In genomic region chr11:98022555-98023371, GRCm38 (mm10) we compare ENCODE assay signal across 8 mouse cellular contexts. TPM values are rescaled to one million over a fixed set of nuclear protein-coding genes. Genes with fewer than 3 reads are reported as not detected.
DNase-seq lines count a peak whose midpoint lies in the region; ATAC-seq and TF ChIP-seq lines count a peak whose summit lies in the region.

Gene Cacnb1 (minus strand): TSS chr11:98023034.

- H3K27me3 ChIP-seq in MEL (ENCODE audit: control insufficient read depth in 1 of 2, insufficient read depth in 2 of 2, low read length in 2 of 2) = no peaks in the 10 kb centered on the region
- H3K27me3 ChIP-seq in forebrain, embryonic 11.5 days (ENCODE audit: control insufficient read depth, insufficient read depth, low read length) = no peaks in the 10 kb centered on the region
- no peaks in the 10 kb centered on the region for H3K27me3 ChIP-seq in spleen, adult 2 months (ENCODE audit: control insufficient read depth, insufficient read depth, low read length)

- no peaks in the 10 kb centered on the region for H3K9me3 ChIP-seq in MEL (replicated peaks; ENCODE audit: insufficient read depth, low read length)
- H3K9me3 ChIP-seq in forebrain, embryonic 11.5 days (ENCODE audit: control insufficient read depth, low read length) = no peaks in the 10 kb centered on the region

- no peak for TF ChIP-seq EP300 in MEL (IDR thresholded peaks at IDR 0.05; ENCODE audit: low read depth in 1 of 2, low read length in 2 of 2)

- WGBS in forebrain, embryonic 11.5 days = 1% methylated on average over 50 of the region's 52 CpGs
- WGBS in spleen, adult 2 months = 2% methylated on average over 51 of the region's 52 CpGs

- peak within 1 kb of the TSS; percentile 68 for H3K27ac ChIP-seq in MEL (ENCODE audit: control insufficient read depth, low read depth, low read length)
- peak within 1 kb of the TSS; percentile 80 for H3K27ac ChIP-seq in forebrain, embryonic 11.5 days (ENCODE audit: low read depth, low read length)
- peak within 1 kb of the TSS; percentile 45 for H3K27ac ChIP-seq in spleen, adult 2 months (ENCODE audit: insufficient read depth, low read length)

- H3K36me3 ChIP-seq in MEL (ENCODE audit: control insufficient read depth in 1 of 2, insufficient read depth in 2 of 2, low read length in 2 of 2) = peaks cover under 1 to 8% of the 10 kb centered on the region in 2 experiments
- H3K36me3 ChIP-seq in forebrain, embryonic 11.5 days (ENCODE audit: control insufficient read depth, insufficient read depth, low read length) = no peaks in the 10 kb centered on the region
- H3K36me3 ChIP-seq in spleen, adult 2 months (ENCODE audit: control insufficient read depth, insufficient read depth, low read length) = no peaks in the 10 kb centered on the region

- H3K79me2 ChIP-seq in MEL (ENCODE audit: control insufficient read depth, insufficient read depth, low read length, poor library complexity) = peaks cover 18% of the 10 kb centered on the region

- intact Hi-C loops in heart, postnatal 25 days (cut with DNase I) = no loop called here

- peaks cover 6 to 16% of the 10 kb centered on the region in 2 experiments; a peak in 3 of 4 replicates for H3K4me1 ChIP-seq in MEL (ENCODE audit: control insufficient read depth in 1 of 2, insufficient read depth in 2 of 2, low read length in 2 of 2)
- peaks cover 20% of the 10 kb centered on the region for H3K4me1 ChIP-seq in forebrain, embryonic 11.5 days (replicated peaks; ENCODE audit: control insufficient read depth, insufficient read depth, low read length)
- H3K4me1 ChIP-seq in spleen, adult 2 months (ENCODE audit: control insufficient read depth, insufficient read depth, insufficient read length) = peaks cover 24% of the 10 kb centered on the region; the same call in 1 of the 2 replicates

- ATAC-seq in forebrain, embryonic 11.5 days (replicated peaks; ENCODE audit: low FRiP score) = peak; percentile 66
- 0 out of 2 replicates have a peak, but pooled peaks have one; percentile 6 for ATAC-seq in megakaryocyte, adult 5-6 weeks (ENCODE audit: poor library complexity, severe bottlenecking)

- H3K4me3 ChIP-seq in MEL (ENCODE audit: control insufficient read depth in 1 of 2, insufficient read depth in 1 of 2, low read depth in 2 of 2, low read length in 2 of 2) = peak within 1 kb of the TSS; percentile 77 to 91
- H3K4me3 ChIP-seq in forebrain, embryonic 11.5 days (ENCODE audit: low read depth, low read length) = peak within 1 kb of the TSS; percentile 77
- peak within 1 kb of the TSS; percentile 67 for H3K4me3 ChIP-seq in spleen, adult 2 months (ENCODE audit: extremely low read depth, insufficient read depth, insufficient read length)

- DNase-seq in MEL (ENCODE audit: low read depth, low spot score) = peak; percentile 90
- DNase-seq in adrenal gland, postnatal 36 days = peak; percentile 80 to 88
- DNase-seq in forebrain, embryonic 11.5 days (ENCODE audit: low spot score) = peak; percentile 93
- peak; percentile 36 for DNase-seq in heart, postnatal 25 days (ENCODE audit: low spot score)
- peak; percentile 61 to 69 for DNase-seq in layer of hippocampus, postnatal 36 days
- DNase-seq in spleen, adult 2 months (ENCODE audit: low read depth in 1 of 2, low spot score in 2 of 2) = peak in 1 of 2 experiments; percentile 55
- no peak for DNase-seq in frontal cortex, postnatal 14 days (ENCODE audit: low spot score in 2 of 2)

- TF ChIP-seq RAD21 in MEL (IDR thresholded peaks at IDR 0.05; ENCODE audit: low read depth, low read length) = no peak

- H3K9ac ChIP-seq in MEL (ENCODE audit: control insufficient read depth, low read depth, low read length, poor library complexity, severe bottlenecking) = peak within 1 kb of the TSS; percentile 68
- peak within 1 kb of the TSS; percentile 85 for H3K9ac ChIP-seq in forebrain, embryonic 11.5 days (ENCODE audit: low read length)

- peak within 1 kb of the TSS; percentile 94 for H3K4me2 ChIP-seq in forebrain, embryonic 11.5 days (ENCODE audit: low read depth, low read length, severe bottlenecking)

- TF ChIP-seq POLR2A in MEL (IDR thresholded peaks at IDR 0.05; ENCODE audit: control insufficient read depth in 1 of 2, insufficient read depth in 1 of 2, low read depth in 1 of 2, low read length in 2 of 2, poor library complexity in 1 of 2) = peak; percentile 39 to 74; a peak in 2 of 4 replicates
- TF ChIP-seq POLR2A in spleen, adult 2 months (IDR thresholded peaks at IDR 0.05; ENCODE audit: low read depth, low read length) = peak; percentile 10; the same call in 1 of the 2 replicates

- TF ChIP-seq CTCF in MEL (IDR thresholded peaks at IDR 0.05 in 2 of 3, conservative IDR thresholded peaks at IDR 0.05 in 1 of 3; ENCODE audit: control insufficient read depth in 1 of 3, insufficient read depth in 1 of 3, low read depth in 2 of 3, low read length in 3 of 3, poor library complexity in 1 of 3, severe bottlenecking in 1 of 3) = no peak
- TF ChIP-seq CTCF in spleen, adult 2 months (IDR thresholded peaks at IDR 0.05; ENCODE audit: extremely low read depth, insufficient read depth, insufficient read length, insufficient replicate concordance) = no peak

TF ChIP-seq in MEL, 35 proteins besides CTCF, POLR2A, EP300 and RAD21:
- TF ChIP-seq MAZ (IDR thresholded peaks at IDR 0.05; ENCODE audit: low read depth, low read length) (peak; percentile 70), MXI1 (IDR thresholded peaks at IDR 0.05; ENCODE audit: low read depth, low read length) (peak; percentile 12), ELF1 (IDR thresholded peaks at IDR 0.05; ENCODE audit: low read depth, low read length) (peak; percentile 51), HCFC1 (IDR thresholded peaks at IDR 0.05; ENCODE audit: low read depth, low read length) (peak; percentile 24; the same call in 1 of the 2 replicates), NELFE (IDR thresholded peaks at IDR 0.05; ENCODE audit: low read depth, low read length) (peak; percentile 35), SIN3A (IDR thresholded peaks at IDR 0.05; ENCODE audit: low read length) (peak; percentile 68), MYB (IDR thresholded peaks at IDR 0.05; ENCODE audit: low read depth, low read length) (no peak), CHD2 (IDR thresholded peaks at IDR 0.05; ENCODE audit: low read length) (no peak), GATA1 (IDR thresholded peaks at IDR 0.05; ENCODE audit: low read depth, low read length) (no peak), E2F4 (IDR thresholded peaks at IDR 0.05; ENCODE audit: borderline replicate concordance, low read depth, low read length) (no peak), TCF12 (IDR thresholded peaks at IDR 0.05; ENCODE audit: low read depth, low read length) (peak; percentile 39; the same call in 1 of the 2 replicates), POLR2AphosphoS2 (IDR thresholded peaks at IDR 0.05; ENCODE audit: low read length) (no peak; the same call in 1 of the 2 replicates), TBP (IDR thresholded peaks at IDR 0.05; ENCODE audit: low read depth, low read length) (no peak), ZMIZ1 (IDR thresholded peaks at IDR 0.05; ENCODE audit: low read depth, low read length) (peak; percentile 3; the same call in 1 of the 2 replicates), RCOR1 (IDR thresholded peaks at IDR 0.05; ENCODE audit: low read depth, low read length) (0 out of 2 replicates have a peak, but pooled peaks have one; percentile 10), MYC (IDR thresholded peaks at IDR 0.05; ENCODE audit: low read depth, low read length) (no peak)

RNA-seq across cellular contexts. Expression of gene Cacnb1, which starts in this region (rescaled TPM):
- total RNA-seq in MEL (2012; rRNA removed) = 1.8 and 2.3 TPM in 2 replicates
- polyA plus RNA-seq in MEL (2012; ENCODE audit: insufficient read depth in 1 of 2, insufficient read length in 2 of 2, low read depth in 1 of 2, low replicate concordance in 2 of 2, missing spikeins in 1 of 2) = 1 to 10 TPM in 1 of 2 experiments, not detected in 1; 4.4 TPM
- 1 to 10 TPM; 6.9 to 8.4 TPM for total RNA-seq in adrenal gland, postnatal 36 days (2021)
- polyA plus RNA-seq in forebrain, embryonic 11.5 days (2014; fragmentation: Nextera tagmentation; extraction: Ambion mirVana) = 9.6 and 11.1 TPM in 2 replicates
- 1 to 10 TPM; 6.0 to 6.8 TPM for total RNA-seq in heart, postnatal 25 days (2021)
- total RNA-seq in layer of hippocampus, postnatal 36 days (2021) = 100 to 1,000 TPM; 135 TPM
- 1.2 and 1.4 TPM in 2 replicates for total RNA-seq in megakaryocyte, adult 5-6 weeks (2015)
- 0.62 and 0.65 TPM in 2 replicates for total RNA-seq in megakaryocyte, adult 5-6 weeks (2017)
- 8.5 and 8.9 TPM in 2 replicates for polyA plus RNA-seq in spleen, adult 2 months (2012; rRNA removed)

Comparison
In these comparisons a context has a peak if more than half of its experiments do, and no peak if none do; other contexts are left out.
1. RNA of gene Cacnb1 (total RNA-seq): 135 TPM in layer of hippocampus, postnatal 36 days; 6.9 to 8.4 TPM in adrenal gland, postnatal 36 days, 6.0 to 6.8 TPM in heart, postnatal 25 days, 1.8 to 2.3 TPM in MEL and 0.62 to 1.4 TPM in megakaryocyte, adult 5-6 weeks; every median in the first group is over 10 times any median in the second.
2. DNase-seq: peak in MEL (single experiment), adrenal gland, postnatal 36 days (2 of 2), forebrain, embryonic 11.5 days (single experiment), heart, postnatal 25 days (single experiment) and layer of hippocampus, postnatal 36 days (2 of 2); none in frontal cortex, postnatal 14 days (0 of 2).
3. Peak in every context shown above with its lines, with median percentiles within 50 percentile points of each other: H3K27ac ChIP-seq and H3K4me3 ChIP-seq.